Mouse (Mus musculus) olfactory bulb, adult 2 months (tissue): Measurements from ENCODE around the gene Katnbl1.

Experiments used
- CTCF ChIP-seq: fragments of 200-500 bp; IDR thresholded peaks from 2 replicates; pipeline ENCODE4 v1.5.1; 2012; ENCODE audit warnings: low read depth, mild to moderate bottlenecking, low read length, moderate library complexity; ENCODE audit not compliant: insufficient read depth
- POLR2A ChIP-seq: fragments of 200-500 bp; IDR thresholded peaks from 2 replicates; pipeline ENCODE4 v1.6.1; 2012; ENCODE audit warnings: mild to moderate bottlenecking, low read depth, low read length, moderate library complexity; ENCODE audit not compliant: insufficient read depth

- TF ChIP-seq CTCF (peak; percentile 95), POLR2A (peak; percentile 62)
Observed at GRCm38 (mm10) chr2:112378973-112379898, at the start of gene Katnbl1.
